Mouse (Mus musculus): ENCODE results near the gene Dnmbp.

- TF ChIP-seq POLR2A (IDR thresholded peaks at IDR 0.05; ENCODE audit: extremely low read depth, insufficient read depth, low read length): no peak
- TF ChIP-seq CTCF (IDR thresholded peaks at IDR 0.05; ENCODE audit: extremely low read depth, insufficient read depth, low read length): no peak
These were observed 35.7 kb downstream of the Dnmbp start for GRCm38 (mm10) chr19:43904327-43904726.
